Mouse (Mus musculus) cerebellum, adult 11 months (tissue): Measurements from ENCODE around the gene Bcr.

Experiments used
- DNase-seq: peaks from one replicate; pipeline ENCODE4 v3.0.0; 2022

Bcr gene

GRCm38 (mm10) chr10:75058761-75059395, 1.5 kb upstream of the Bcr start:
- DNase-seq: no peak

GRCm38 (mm10) chr10:75059396-75059795, 996 bp upstream of the Bcr start:
- peak; percentile 70 for DNase-seq

DNA sequence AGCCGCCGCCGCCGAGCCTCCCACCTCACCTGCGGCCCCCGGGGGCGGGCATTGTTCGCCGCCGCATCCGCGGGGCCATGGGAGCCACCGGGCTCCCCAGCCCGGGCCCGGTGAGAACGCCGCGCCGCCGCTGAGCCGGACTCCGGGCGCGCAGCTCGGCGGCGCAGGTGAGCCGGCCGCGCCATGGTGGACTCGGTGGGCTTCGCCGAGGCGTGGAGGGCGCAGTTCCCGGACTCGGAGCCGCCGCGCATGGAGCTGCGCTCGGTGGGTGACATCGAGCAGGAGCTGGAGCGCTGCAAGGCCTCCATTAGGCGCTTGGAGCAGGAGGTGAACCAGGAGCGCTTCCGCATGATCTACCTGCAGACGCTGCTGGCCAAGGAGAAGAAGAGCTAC, 447 bp downstream of the Bcr start:
- DNase-seq: peak; percentile 32

GRCm38 (mm10) chr10:75061341-75062188, 1.2 kb downstream of the Bcr start:
- no peak for DNase-seq

GRCm38 (mm10) chr10:75062189-75062561, 1.8 kb downstream of the Bcr start:
- DNase-seq: no peak

GRCm38 (mm10) chr10:75062621-75063020, 2.2 kb downstream of the Bcr start:
- no peak for DNase-seq

DNA sequence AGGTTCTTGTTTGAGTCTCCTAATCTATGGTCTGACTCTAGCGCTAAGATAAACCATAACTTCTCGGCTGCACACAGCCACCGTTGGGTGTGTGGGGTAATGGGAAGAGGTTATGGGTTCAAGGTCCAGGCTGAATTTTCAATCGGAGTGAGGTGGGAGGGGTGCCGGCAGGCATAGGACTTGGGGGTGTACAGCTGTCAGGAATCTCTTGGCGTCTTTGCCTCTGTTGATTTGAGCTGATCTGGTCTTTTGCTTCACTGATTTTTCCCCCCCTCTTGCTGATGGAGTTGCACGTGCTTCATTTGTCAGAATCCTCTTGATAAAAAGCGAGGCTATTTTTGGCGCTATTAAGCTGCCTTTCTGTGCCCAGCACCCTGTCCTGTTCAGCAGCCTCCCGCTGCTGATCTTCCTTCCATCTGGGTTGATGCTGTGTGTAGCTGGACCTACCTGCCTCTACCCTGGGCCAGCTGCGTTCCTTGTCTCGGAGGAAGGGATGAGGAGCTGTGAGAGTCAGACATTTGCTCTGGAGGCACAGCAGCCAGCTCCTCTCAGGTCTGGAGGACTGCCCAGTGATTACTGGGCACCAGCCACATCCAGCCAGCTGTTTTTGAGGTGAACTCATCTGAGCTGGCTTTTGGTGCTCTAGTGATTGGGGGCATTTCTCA, 3.0 kb downstream of the Bcr start:
- no peak for DNase-seq

- no peak for DNase-seq
Measured at GRCm38 (mm10) chr10:75065691-75066090, 5.3 kb downstream of the Bcr start.

GRCm38 (mm10) chr10:75067446-75067845, 7.1 kb downstream of the Bcr start:
- no peak for DNase-seq

DNA sequence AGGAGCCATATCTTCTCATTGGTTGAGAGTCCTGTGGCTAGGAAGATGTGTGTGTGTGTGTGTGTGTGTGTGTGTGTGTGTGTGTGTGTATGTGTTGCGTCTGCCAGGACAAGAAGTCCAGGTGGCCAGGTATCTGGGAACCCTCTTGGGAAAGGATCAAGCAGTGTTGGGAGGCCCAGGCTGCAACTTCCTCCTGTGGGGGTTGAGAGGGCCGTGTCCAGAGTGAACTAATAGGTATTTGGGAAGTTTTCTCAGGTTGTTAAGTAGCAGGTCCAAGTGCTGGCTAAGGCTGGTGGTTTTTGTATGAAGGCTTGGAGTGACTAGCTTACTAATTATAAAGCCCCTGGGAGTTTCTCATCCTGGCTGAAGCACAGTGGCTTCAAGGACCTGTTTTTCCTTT, 7.7 kb downstream of the Bcr start:
- DNase-seq: no peak

DNA sequence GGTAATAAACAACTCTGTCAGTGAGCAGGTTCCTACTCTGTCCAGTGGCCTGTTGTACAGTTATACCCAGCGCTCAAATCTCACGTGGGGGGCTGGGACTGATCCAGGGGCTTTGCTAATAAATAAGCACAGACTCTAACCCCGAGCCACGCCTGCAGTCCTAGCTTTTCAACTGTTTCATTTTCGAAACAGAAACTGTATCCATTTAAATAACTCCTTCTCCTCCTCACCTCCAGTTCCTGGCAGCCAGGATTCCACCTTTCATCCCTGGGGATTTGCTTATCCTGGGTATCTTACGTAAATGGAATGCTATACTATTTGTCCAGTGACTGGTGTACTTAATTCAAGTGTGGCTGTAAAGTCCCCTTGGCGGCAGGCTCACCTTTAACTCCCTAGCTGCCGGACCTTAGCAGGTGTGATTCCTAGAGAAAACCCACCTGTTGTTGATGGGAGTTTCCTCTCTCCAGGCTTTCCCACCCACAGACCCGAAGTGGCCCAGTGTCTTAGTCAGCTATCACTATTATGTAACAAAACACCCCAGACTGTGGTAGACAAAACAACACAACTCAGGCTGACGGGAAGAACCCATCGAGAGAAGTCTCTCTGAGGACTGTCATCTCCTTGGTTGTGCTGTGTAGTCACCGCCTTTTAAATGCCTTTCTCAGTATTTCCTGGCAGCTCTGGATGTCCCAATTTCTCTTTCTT, 8.4 kb downstream of the Bcr start:
- no peak for DNase-seq

DNA sequence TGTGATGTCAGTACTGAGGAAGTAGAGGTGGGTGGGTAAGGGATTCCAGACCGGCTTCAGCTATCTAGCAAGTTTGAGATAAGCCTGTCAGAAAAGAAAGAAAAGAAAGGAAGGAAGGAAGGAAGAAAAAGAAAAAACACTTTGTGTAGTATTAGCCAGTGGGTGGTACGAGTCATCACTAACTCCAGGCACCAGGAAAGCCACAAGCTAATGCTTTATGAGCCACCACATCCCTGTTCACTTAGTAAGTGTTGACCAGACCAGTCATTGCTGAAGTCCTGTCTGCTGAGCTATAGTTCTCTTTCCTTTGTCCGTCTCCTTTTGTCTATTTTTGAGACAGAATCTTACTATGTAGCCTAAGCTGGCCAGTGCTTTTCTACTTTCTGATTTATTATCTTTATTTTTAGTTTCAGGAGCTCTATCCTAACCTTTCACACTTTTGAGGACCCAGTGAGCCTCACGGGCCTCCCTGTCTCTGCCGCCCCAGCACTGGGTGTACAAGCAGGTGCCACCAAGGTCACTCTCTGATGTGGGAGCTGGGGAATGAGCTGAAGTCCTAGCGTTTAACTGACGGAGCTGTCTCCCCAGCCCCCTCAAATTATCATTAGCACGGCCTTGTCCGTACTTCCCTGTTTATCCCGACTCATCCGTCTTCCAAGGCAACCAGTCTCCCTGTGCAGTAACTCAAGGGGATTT, 10.0 kb downstream of the Bcr start:
- no peak for DNase-seq

- no peak for DNase-seq
Measured at GRCm38 (mm10) chr10:75075665-75076064, 15.3 kb downstream of the Bcr start.

GRCm38 (mm10) chr10:75078174-75079128, 18.1 kb downstream of the Bcr start:
- DNase-seq: no peak

GRCm38 (mm10) chr10:75085330-75085729, 24.9 kb downstream of the Bcr start:
- DNase-seq: no peak

GRCm38 (mm10) chr10:75088471-75088870, 28.1 kb downstream of the Bcr start:
- no peak for DNase-seq

GRCm38 (mm10) chr10:75091478-75092152, 31.2 kb downstream of the Bcr start:
- DNase-seq: peak; percentile 50

DNA sequence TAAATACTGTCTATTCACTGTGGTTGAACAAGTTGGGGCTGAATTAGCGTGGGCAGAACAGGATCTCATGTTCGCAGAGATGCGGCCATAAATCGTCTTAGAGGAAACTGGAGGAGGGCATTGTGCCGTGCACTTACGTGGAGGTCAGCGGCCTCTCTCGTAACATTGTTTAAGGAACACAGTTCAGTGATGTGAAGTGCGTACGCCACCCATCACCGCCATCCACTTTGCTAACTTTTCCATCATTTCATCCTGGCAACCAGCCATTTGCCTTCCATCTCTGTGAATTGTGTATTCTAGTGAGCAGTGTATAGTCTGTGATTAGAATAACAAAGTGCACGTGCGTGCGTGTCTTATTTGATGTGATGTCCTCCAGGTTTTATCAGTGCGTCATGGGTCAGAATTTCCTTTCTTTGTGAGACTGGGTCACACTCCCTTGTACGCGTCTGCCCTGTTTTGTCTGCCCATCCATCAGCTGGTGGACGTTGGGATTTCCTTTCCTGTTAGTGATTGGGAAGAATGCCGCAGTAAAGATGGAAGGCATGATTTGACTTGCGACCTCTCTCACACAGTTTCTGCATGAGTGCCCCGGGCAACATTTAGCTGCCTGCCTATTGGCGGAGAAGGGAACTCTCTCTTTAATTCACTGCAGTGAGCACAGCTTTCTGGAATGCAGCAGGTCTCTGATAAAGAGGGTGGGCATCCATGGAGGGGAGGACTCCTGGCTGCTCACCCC, 33.0 kb downstream of the Bcr start:
- no peak for DNase-seq

- no peak for DNase-seq
Measured at GRCm38 (mm10) chr10:75094338-75094737, 33.9 kb downstream of the Bcr start.

GRCm38 (mm10) chr10:75095216-75095615, 34.8 kb downstream of the Bcr start:
- no peak for DNase-seq
